Mouse (Mus musculus) heart, postnatal 36 days (tissue): ENCODE data around the gene Plagl2. TPM values are rescaled to one million over a fixed set of nuclear protein-coding genes. Genes with fewer than 3 reads are reported as not detected.

ENCODE experiments used
- DNase-seq, 2 experiments: peaks; one replicate each; pipeline ENCODE4 v3.0.0; 2021 to 2022
- intact Hi-C: fragments of 180-260 bp; cut with DNase I; formaldehyde crosslinking; loops from one replicate; pipeline ENCODE4 v1.15.1; 2025
- total RNA-seq, 2 experiments: library from RNA; stranded (reverse); gene quantifications; 2 replicates each; pipeline ENCODE4 v1.2.3; 2021

Gene Plagl2
- total RNA-seq, 2 experiments from 2014 or later = 4.0 to 4.2 TPM

DNA sequence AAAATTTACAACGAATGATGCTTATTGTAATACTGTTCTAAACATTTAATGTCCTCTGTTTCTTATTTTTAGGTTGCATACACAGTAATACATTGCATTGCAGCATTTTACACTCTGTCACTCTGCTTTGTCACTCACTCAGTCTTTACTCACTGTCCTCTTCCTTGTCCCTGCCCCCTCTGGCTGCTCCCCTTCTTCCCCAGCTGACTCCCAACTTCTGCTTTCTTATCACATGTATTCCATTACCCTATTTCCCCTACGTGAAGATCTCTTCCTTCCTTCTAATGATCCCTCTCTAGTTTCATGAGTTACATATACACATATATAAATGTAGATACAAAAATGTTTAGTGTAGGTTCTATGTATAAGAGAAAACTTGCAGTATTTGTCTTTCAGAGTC, 42.1 kb downstream of the Plagl2 start:
- intact Hi-C loops = no loop called here
- DNase-seq = no peak

GRCm38 (mm10) chr2:153198485-153198884, 42.7 kb downstream of the Plagl2 start:
- DNase-seq = peak in 1 of 2 experiments; percentile 11
- intact Hi-C loops = no loop called here

DNA sequence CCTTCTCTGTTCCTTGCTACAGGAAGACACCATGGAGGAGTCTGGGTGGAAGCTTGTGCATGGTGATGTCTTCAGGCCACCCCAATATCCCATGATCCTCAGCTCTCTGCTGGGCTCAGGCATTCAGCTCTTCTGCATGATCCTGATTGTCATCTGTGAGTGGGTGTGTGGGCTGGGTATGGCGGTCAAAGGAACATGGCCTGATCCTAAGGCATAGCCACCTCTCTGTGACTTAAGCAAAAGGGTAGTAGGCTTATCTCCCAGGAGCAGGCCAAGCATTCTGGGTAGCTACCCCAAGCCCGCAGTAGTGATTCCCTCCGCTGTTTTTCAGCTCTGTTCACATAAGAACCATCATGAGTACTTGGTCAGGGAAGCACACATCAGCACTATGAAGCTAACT, 47.0 kb downstream of the Plagl2 start:
- DNase-seq = no peak
- intact Hi-C loops = no loop called here

DNA sequence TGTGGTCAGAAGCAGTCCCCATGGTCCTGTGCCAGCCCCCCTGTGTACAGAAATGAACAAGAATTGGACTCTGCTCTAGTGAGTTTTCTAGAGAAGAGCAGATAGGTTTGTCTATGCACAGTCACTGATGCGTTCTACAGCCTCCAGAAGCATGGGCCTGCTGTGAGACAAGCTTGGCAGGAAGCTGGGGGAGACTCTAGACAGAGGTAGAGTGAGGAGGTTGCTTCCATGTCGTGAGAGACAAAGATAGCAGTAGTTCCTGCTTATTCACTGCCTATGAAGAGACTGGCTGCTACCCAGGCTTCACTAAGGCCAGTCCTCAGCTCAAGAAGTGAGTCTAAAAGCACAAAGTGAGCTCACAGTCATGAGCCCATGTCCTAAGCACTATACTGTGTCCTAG, 50.0 kb downstream of the Plagl2 start:
- intact Hi-C loops = no loop called here
- no peak for DNase-seq

DNA sequence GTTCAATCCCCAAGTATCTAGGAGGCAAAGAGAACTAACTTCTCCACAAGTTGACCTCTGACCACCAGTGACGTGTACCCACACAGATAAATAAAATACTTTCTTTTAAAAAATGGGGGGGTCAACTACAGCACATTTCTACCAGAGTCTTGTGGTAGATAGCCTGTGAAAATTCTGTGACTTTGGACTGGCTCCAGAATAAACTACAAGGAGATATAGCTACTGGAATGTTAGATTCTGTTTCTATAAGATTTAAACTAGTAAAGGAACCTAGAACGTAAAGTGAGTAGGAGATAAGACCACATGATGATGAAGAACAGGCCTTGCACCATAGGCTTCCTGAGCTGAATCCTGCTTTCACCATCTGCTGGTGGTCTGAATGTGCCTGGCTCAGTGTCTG, 53.4 kb downstream of the Plagl2 start:
- no peak for DNase-seq
- intact Hi-C loops = no loop called here

GRCm38 (mm10) chr2:153186176-153186591, 55.0 kb downstream of the Plagl2 start:
- intact Hi-C loops = no loop called here
- peak in 1 of 2 experiments; percentile 13 for DNase-seq

GRCm38 (mm10) chr2:153179961-153180360, 61.3 kb downstream of the Plagl2 start:
- intact Hi-C loops = no loop called here
- DNase-seq = no peak

GRCm38 (mm10) chr2:153179126-153179860, 61.9 kb downstream of the Plagl2 start:
- intact Hi-C loops = no loop called here
- no peak for DNase-seq

Other genes starting within 250 kb of the Plagl2 start
- 100 to 1,000 TPM; 120 to 130 TPM for gene Pdrg1, start 226.0 kb downstream of the Plagl2 start, total RNA-seq
- not detected for gene Xkr7, start 209.6 kb downstream of the Plagl2 start, total RNA-seq
- gene Ccm2l, start 175.5 kb downstream of the Plagl2 start, total RNA-seq = 10 to 100 TPM; 16.0 to 23.1 TPM
- 1 to 10 TPM; 1.7 to 1.9 TPM for gene Hck, start 133.0 kb downstream of the Plagl2 start, total RNA-seq
- gene Tm9sf4, start 80.1 kb downstream of the Plagl2 start, total RNA-seq = 10 to 100 TPM; 48.6 to 52.9 TPM
- 1 to 10 TPM; 1.0 to 1.6 TPM for gene Tspyl3, start 16.0 kb downstream of the Plagl2 start, total RNA-seq
- gene Pofut1, start 107 bp upstream of the Plagl2 start, total RNA-seq = 10 to 100 TPM; 13.7 to 14.6 TPM
- gene Kif3b, start 50.0 kb upstream of the Plagl2 start, total RNA-seq = 1 to 10 TPM; 7.3 to 8.9 TPM
- gene Asxl1, start 104.4 kb upstream of the Plagl2 start, total RNA-seq = 10 to 100 TPM; 23.5 to 23.8 TPM